Mouse (Mus musculus): ENCODE data around the gene Htr5b. TPM values are rescaled to one million over a fixed set of nuclear protein-coding genes. Genes with fewer than 3 reads are reported as not detected.
A peak's percentile ranks its signal among the peaks of the same experiment; 100 is the strongest.

Htr5b gene
- total RNA-seq, 2 experiments from 2014 or later, result 1.5 to 4.3 TPM

DNA sequence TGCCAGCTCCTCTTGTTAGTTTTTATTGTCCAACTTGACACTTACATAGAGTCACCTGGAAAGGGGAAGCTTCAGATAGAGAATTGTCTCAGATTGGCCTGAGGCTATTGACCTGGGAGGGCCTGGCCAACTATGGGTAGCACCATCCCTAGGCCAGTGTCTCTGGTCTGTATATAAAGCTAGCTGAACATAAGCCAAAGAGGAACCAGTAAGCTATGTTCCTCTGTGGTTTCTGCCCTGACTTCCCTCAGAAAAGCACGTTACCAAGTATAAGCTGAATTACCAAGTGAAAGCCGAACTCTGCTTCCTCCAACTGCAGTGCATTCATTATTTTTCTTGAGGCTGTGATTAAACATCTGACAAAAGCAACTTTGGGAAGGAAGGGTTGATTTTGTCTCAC, 19.5 kb downstream of the Htr5b start:
- intact Hi-C loops (cut with DNase I), result no loop called here
- DNase-seq (ENCODE audit: low spot score in 2 of 2), result no peak

DNA sequence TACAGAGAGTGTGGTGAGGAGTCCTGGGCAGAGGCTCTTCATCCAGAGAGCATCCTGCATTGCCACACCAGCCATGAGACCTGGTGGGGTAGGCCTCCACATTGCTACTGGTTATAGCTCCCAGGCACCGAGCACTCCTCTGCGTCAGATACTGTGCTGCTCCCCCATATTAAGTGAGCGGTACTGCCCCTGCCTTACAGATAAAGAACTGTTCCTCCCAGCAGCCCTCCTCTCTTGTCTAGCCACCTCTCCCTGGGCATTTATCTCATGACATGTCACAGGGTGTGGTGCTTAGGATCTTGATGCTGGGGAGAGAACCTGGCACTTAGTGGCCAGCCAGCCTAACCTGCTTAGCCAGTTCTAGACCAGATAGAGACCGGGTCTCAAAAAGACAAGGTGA, 31.2 kb downstream of the Htr5b start:
- intact Hi-C loops (cut with DNase I), result no loop called here
- no peak for DNase-seq (ENCODE audit: low spot score in 2 of 2)

DNA sequence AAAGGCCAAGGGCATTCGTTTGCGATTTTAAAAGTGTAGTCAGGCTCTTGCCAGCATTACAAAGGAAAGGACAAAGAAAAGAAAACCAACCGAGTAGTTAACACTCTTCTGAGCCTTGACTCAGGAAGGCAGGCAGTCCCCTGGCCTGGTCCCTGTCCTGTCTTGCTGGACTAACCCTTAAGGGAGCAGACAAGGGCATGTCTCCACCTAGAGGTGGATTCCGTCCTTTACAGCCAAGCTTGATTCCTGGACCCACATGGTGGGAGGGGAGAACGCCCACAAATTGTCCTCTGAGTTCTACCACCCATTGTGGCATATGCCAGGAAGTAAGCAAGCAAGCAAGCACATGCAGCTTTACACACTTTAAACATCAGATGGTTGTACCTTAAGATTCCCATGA, 38.0 kb downstream of the Htr5b start:
- intact Hi-C loops (cut with DNase I), result no loop called here
- DNase-seq (ENCODE audit: low spot score in 2 of 2), result peak; percentile 18 to 52

DNA sequence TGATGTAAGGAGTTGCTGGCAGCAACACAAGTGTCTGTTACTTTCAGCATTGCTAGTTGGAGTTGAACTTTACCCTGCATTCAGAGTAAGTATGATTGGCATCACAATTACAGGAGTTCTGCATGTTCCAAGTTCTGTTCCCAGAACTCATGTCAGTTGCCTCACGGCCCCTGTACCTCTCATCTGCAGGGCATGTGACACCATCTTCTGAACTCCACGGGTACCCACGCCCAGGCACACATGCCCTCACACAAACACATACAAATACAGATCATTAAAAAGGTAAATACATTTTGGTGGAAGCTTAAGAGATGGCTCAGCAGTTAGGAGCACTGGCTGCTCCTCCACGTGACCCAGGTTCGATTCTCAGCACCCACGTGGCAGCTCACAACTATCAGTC, 41.5 kb downstream of the Htr5b start:
- intact Hi-C loops (cut with DNase I), result no loop called here
- DNase-seq (ENCODE audit: low spot score in 2 of 2), result no peak

DNA sequence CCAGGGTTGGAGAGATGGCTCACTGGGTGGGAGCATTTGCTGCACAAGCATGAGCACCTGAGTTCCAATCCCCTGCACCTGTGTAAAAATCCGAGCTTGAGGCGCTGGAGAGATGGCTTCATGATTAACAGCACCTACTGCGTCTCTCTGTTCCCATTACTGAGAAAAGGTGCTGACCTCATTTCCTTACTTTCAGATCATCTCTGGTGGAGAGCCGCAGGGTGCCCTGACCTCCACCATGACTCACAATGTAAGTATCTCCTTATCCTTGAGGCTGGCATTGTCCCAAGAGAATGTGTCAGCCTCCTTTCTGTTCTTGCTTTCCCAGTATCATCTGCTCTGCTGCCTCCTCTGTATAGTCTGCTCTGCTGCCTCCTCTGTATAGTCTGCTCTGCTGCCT, 45.2 kb downstream of the Htr5b start:
- no peak for DNase-seq (ENCODE audit: low spot score in 2 of 2)
- intact Hi-C loops (cut with DNase I), result no loop called here

DNA sequence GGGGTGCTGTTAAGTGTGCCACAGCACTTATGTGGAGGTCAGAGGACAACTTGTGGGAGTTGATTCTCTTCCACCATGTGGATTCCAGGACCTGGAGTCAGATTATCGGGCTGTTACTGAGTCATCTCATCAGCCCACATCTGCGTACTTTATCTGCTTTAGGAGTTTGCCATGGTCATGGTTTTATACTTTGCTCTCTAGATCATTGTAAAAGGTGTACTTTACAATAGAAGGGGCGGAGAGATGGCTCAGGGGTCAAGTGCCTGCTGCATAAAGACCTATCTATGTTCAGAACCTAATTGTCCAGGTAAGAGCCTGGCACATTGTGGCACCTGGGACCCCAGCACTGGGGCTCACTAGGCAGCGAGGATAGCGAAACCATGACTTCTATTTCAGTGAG, 48.9 kb downstream of the Htr5b start:
- DNase-seq (ENCODE audit: low spot score in 2 of 2), result no peak
- intact Hi-C loops (cut with DNase I), result no loop called here

DNA sequence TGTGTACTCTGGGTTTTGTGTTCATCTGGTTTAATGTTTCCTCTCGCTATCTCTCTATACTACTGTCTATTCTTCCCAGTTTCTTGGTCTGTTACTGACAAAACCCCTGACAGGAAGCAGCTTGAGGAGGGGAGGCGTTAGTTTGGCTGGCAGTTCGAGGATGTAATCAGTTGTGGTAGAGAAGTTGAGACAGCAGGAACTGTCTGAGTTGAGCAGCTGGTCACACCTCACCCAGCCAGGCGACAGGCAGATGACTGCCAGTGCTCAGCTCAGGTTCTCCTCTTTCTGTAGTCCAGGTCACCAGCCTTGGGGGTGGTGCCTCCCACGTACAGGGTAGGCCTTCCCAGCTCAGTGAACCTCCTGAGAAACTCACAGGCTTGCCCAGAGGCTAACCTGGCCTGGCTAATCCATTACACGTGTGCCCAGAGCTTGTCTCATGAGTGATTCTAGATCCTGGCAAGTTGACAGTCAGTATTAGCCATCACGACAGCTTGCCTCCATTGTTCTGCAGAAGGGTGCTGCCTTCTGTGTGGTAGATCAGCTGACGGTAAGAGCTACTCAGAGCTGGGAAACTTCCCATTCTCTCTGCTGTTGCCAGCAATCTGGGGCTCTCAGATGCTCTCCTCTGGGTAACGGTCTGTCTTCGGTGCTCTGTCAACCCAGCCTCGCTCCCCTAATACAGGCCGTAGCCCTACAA, 49.8 kb downstream of the Htr5b start:
- DNase-seq (ENCODE audit: low spot score in 2 of 2), result peak; percentile 39 to 65
- intact Hi-C loops (cut with DNase I), result no loop called here

DNA sequence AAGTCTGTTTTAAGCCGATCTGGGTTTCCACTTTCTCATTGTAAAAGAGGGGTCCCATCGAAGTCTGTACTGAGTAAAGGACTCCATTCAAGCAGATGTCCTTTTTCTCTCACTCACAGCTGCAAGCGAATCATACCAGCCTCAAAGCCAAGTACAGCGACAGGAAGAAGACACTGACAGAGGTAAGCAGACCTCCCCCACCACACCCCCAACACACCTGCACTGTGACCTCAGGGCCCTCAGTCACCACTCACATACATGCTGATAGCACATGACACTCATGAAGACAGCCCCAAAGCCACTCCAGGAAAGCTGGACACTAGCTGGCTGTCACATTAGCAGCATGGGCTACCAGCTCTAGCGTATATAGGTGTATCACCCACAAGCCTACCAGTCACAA, 50.5 kb downstream of the Htr5b start:
- no peak for DNase-seq (ENCODE audit: low spot score in 2 of 2)
- intact Hi-C loops (cut with DNase I), result no loop called here

DNA sequence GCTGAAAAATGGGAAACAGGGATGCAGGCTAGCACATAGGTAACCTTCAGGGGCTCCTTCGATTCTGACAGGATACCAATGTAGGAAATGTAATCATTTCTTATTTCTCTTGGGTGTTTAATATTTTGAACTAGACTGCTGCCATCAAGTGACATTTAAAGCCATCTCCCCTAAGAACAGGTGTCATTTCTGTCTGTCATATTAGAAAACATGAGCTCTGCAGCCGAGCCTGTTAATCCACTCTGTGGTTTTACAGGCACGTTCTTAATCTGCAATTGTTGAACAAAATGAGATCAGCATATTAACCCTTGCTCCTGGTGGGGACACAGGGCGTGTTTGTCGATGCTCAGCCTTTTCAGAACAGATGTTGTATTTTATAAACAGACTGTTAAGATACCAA, 56.8 kb downstream of the Htr5b start:
- intact Hi-C loops (cut with DNase I), result no loop called here
- no peak for DNase-seq (ENCODE audit: low spot score in 2 of 2)

DNA sequence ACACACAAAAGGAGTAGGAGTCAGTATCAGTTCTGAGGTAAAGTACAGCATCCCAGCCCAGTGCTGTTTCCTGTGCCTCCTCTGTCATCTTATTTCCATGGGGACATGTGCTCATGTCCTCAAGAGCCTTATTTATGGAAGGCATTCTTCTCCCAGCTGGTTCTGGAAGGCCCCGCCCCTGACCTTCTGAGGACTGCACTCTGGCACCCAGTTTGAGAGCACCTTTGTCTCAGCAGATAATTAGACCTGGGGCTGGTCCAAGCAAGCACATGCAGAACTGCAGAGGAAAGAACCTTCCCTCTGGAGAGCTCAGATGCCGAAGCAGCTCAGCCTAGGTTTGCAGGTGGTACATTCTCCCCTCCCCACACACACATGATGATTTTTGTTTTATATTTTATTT, 60.0 kb downstream of the Htr5b start:
- no peak for DNase-seq (ENCODE audit: low spot score in 2 of 2)
- intact Hi-C loops (cut with DNase I), result no loop called here

DNA sequence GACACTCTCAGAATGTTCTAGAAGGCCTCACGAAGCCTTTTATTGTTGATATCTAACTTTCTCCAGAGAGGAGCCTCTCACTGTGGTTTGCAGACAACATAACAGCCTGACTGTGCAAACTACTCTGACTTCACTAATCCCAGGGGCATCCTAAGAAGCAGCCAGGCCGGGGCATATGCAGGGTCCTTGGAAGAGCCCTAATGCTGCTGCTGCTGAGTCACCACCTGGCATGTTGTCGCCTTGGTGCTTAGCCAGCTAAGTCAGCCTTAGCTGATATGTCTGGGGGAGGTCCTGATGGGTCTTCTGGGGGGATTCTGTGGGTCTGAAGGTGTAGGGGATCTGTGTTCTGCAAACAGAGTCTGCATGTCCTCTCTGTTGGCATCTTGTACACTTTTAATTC, 62.0 kb downstream of the Htr5b start:
- no peak for DNase-seq (ENCODE audit: low spot score in 2 of 2)
- intact Hi-C loops (cut with DNase I), result no loop called here

DNA sequence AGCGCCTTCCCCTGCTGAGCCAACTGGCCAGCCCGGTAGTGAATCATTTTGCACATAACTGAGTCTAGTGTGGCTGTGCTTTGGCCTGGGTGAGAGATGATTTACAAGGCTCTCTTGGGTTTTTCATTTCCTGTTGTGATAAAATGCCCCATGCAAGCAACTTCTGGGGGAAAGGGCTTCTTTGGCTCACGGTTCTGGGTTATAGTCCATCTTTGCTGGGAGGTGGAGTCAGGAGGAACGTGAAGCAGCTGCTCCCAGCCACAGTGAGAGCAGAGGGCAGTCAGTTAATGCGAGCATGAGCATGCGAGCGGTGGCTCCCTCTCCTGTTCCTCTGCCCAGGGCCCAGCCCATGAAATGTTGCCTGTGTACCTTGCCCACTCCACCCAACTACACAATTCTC, 64.5 kb downstream of the Htr5b start:
- intact Hi-C loops (cut with DNase I), result no loop called here

DNA sequence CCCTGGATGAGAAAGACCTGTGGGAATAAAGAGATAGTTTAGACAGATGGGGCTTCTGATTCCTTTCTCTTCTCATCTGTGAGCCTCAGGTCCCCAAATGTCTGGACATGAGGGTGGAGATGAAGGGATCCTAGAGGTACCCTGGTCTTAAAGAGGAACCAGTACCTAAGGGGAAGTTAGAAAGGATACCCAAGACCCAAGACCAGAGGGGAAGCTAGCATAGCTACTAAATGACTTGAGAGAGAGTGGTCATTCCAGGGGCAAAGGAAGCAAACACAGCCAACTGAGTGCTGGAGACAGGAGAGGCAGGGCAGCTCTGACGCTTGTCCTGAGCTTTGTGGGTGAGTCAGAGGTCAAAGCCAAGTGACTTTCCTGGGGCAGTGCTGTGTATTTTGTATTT, 65.6 kb downstream of the Htr5b start:
- no peak for DNase-seq (ENCODE audit: low spot score in 2 of 2)
- intact Hi-C loops (cut with DNase I), result no loop called here

More for the DNA sequence above, 64.5 kb downstream of the Htr5b start:
- DNase-seq (ENCODE audit: low spot score in 2 of 2), result no peak

DNA sequence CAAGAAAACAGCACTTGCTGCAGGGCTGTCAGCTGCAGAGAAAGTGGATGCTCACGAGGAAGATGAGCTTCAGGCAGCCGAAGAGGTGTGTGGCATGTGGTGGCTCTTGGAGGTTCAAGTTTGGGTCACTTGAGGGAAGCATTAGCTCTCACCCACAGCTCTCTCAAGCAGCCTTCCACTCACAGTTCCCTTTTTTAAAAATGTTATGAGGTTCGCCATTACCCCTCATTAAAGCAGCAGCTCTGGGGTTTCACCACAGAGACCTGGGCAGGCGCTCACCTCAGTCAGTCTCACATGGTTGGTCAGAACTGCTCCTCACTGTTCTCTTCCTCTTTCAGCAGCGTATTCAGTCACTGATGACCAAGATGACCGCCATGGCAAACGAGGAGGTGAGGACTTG, 66.4 kb downstream of the Htr5b start:
- no peak for DNase-seq (ENCODE audit: low spot score in 2 of 2)
- intact Hi-C loops (cut with DNase I), result no loop called here

DNA sequence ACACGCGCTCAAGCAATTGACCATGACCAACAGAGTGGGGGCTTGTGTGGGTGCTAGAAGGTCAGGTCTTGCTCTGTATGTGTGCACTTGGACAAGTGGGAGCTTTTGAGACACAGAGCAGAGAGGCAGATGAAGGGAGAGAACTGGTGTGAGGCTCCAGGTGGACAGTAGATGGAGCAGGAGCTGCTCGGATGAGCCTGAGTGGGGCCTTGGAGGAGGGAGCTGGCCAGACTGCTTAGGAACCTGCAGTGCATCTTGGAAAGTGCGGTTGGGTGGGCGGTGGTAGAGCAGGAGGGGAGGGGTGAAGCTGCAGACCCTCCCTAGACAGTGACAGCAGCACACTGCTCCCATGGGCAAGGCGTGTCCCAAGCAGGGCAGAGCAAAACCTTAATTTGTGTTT, 68.2 kb downstream of the Htr5b start:
- intact Hi-C loops (cut with DNase I), result no loop called here
- DNase-seq (ENCODE audit: low spot score in 2 of 2), result peak in 1 of 2 experiments; percentile 46

Other genes starting within 250 kb of the Htr5b start
- gene Insig2, start 195.9 kb downstream of the Htr5b start, total RNA-seq (2021), result 10 to 100 TPM; 54.2 to 59.4 TPM
- 10 to 100 TPM; 19.3 to 24.7 TPM for gene Ccdc93, start 97.4 kb downstream of the Htr5b start, total RNA-seq (2021)
- 10 to 100 TPM; 22.9 to 24.5 TPM for gene Ddx18, start 39.5 kb upstream of the Htr5b start, total RNA-seq (2021)

Measured in left cerebral cortex, postnatal 25 days (tissue).